Mouse (Mus musculus): ENCODE results near the gene Tmem102.

Tmem102 gene

DNA sequence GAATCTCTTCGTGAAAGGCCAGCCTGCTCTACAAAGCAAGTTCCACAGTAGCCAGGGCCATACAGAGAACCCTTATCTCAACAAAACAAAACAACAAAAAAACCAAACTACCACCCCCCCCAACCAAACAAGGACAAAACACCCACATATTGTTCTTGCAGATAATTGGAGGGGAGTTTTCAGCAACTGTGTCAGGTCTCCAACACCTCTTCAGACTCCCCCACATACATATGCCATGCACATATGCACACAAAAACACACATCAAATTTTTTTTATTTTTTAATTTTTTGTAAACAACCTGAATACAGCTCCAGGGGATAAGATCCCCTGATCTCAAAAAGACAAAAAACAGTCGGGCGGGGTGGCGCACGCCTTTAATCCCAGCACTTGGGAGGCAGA lies 51.2 kb downstream of the Tmem102 start:
- DNase-seq, result no peak

Data from kidney, postnatal 14 days (tissue).